Mouse (Mus musculus) lung, embryonic 16.5 days (tissue): ENCODE data around the gene Ddb2. TPM values are rescaled to one million over a fixed set of nuclear protein-coding genes. Genes with fewer than 3 reads are reported as not detected.
"Not testable (repeated sequence)": the region's sequence is repeated elsewhere in the genome, so short reads cannot be mapped to it uniquely, and the experiment has no call there.

Experiments
- ATAC-seq: fragments of 200-750 bp; cut with Nextera tagmentation; 2 replicates; pipeline ENCODE4 v1.8.0; 2017; ENCODE audit warnings: low read depth, mild to moderate bottlenecking, moderate library complexity
- H3K27ac ChIP-seq: fragments of 300-500 bp; sonication (generic); 2 replicates; pipeline ENCODE4 v1.5.1; 2014; ENCODE audit warnings: mild to moderate bottlenecking, control low read depth, low read length
- H3K27me3 ChIP-seq: fragments of 300-500 bp; sonication (generic); 2 replicates; pipeline ENCODE4 v1.6.1; 2014; ENCODE audit warnings: low read depth, low read length, mixed read lengths; ENCODE audit not compliant: control insufficient read depth, insufficient read depth
- H3K36me3 ChIP-seq: fragments of 300-500 bp; sonication (generic); 2 replicates; pipeline ENCODE4 v1.6.1; 2014; ENCODE audit warnings: low read length; ENCODE audit not compliant: control insufficient read depth, insufficient read depth
- H3K4me1 ChIP-seq: fragments of 300-500 bp; sonication (generic); replicated peaks from 2 replicates; pipeline ENCODE4 v1.6.1; 2014; ENCODE audit warnings: low read length, mixed read lengths; ENCODE audit not compliant: control insufficient read depth, insufficient read depth
- H3K4me2 ChIP-seq: fragments of 300-500 bp; sonication (generic); 2 replicates; pipeline ENCODE4 v1.6.1; 2014; ENCODE audit warnings: low read depth, low read length, control low read depth
- H3K4me3 ChIP-seq: fragments of 300-500 bp; sonication (generic); 2 replicates; pipeline ENCODE4 v1.5.1; 2014; ENCODE audit warnings: mild to moderate bottlenecking, low read length, control low read depth
- H3K9ac ChIP-seq: fragments of 300-500 bp; sonication (generic); 2 replicates; pipeline ENCODE4 v1.6.1; 2014; ENCODE audit warnings: low read length, control low read depth
- H3K9me3 ChIP-seq: fragments of 300-500 bp; sonication (generic); 2 replicates; pipeline ENCODE4 v1.6.1; 2016; ENCODE audit warnings: low read length; ENCODE audit not compliant: control insufficient read depth
- WGBS: fragments of 180-500 bp; shearing (Covaris S2); extraction: QIAGEN DNeasy Blood & Tissue Kit; methylation state at CpG from one replicate; pipeline ENCODE4 v1.1.7; 2014; 5-methylcytosine and 5-hydroxymethylcytosine counted together
- polyA plus RNA-seq: library from polyadenylated mRNA; unstranded; fragments of >200 nt; fragmentation: Nextera tagmentation; extraction: Ambion mirVana; gene quantifications from 2 replicates; pipeline ENCODE4 v1.2.1, GENCODE M21; 2015

Ddb2 gene
- polyA plus RNA-seq, 1 experiment from 2014 or later = 22.0 TPM

GRCm38 (mm10) chr2:91242547-91242946 lies 5.8 kb upstream of the Ddb2 start:
- Histone ChIP-seq H3K4me2 (no peak overlapping the region), H3K36me3 (no peaks in the 10 kb centered on the region), H3K27ac (no peak overlapping the region), H3K4me3 (no peak overlapping the region), H3K27me3 (no peaks in the 10 kb centered on the region), H3K4me1 (no peaks in the 10 kb centered on the region; the same call in 1 of the 2 replicates), H3K9me3 (no peaks in the 10 kb centered on the region), H3K9ac (no peak overlapping the region)
- ATAC-seq = no peak
- WGBS = 58% methylated on average over 5 of the region's 5 CpGs

GRCm38 (mm10) chr2:91237511-91238080 lies 814 bp upstream of the Ddb2 start:
- peak overlapping the region; percentile 73 for H3K4me2 ChIP-seq
- peak overlapping the region; percentile 98 for H3K27ac ChIP-seq
- not testable (repeated sequence) for H3K27me3 ChIP-seq, H3K36me3 ChIP-seq, H3K4me1 ChIP-seq, H3K9me3 ChIP-seq
- ATAC-seq = peak; percentile 48
- H3K4me3 ChIP-seq = peak overlapping the region; percentile 69
- 7% methylated on average over 4 of the region's 4 CpGs for WGBS
- peak overlapping the region; percentile 73 for H3K9ac ChIP-seq

- WGBS = 76% methylated on average over 2 of the region's 2 CpGs
Measured at GRCm38 (mm10) chr2:91229735-91230134, 7.0 kb downstream of the Ddb2 start.

GRCm38 (mm10) chr2:91223614-91224013 lies 13.2 kb downstream of the Ddb2 start:
- H3K9ac ChIP-seq = no peak overlapping the region
- 68% methylated on average over 2 of the region's 2 CpGs for WGBS
- no peak overlapping the region for H3K4me3 ChIP-seq
- no peaks in the 10 kb centered on the region for H3K36me3 ChIP-seq
- H3K4me2 ChIP-seq = no peak overlapping the region
- H3K27me3 ChIP-seq = no peaks in the 10 kb centered on the region
- H3K9me3 ChIP-seq = no peaks in the 10 kb centered on the region
- no peak overlapping the region for H3K27ac ChIP-seq
- no peaks in the 10 kb centered on the region for H3K4me1 ChIP-seq
- ATAC-seq = no peak

More at GRCm38 (mm10) chr2:91229735-91230134, 7.0 kb downstream of the Ddb2 start:
- Histone ChIP-seq H3K9me3 (no peaks in the 10 kb centered on the region), H3K27ac (no peak overlapping the region), H3K4me3 (no peak overlapping the region), H3K4me1 (no peaks in the 10 kb centered on the region), H3K4me2 (no peak overlapping the region), H3K27me3 (no peaks in the 10 kb centered on the region), H3K36me3 (no peaks in the 10 kb centered on the region; the same call in 1 of the 2 replicates), H3K9ac (no peak overlapping the region)
- ATAC-seq = no peak

GRCm38 (mm10) chr2:91220501-91220900 lies 16.3 kb downstream of the Ddb2 start:
- no peak overlapping the region for H3K4me3 ChIP-seq
- H3K4me2 ChIP-seq = no peak overlapping the region
- 93% methylated on average over 3 of the region's 3 CpGs for WGBS

GRCm38 (mm10) chr2:91217032-91217431 lies 19.8 kb downstream of the Ddb2 start:
- H3K9ac ChIP-seq = no peak overlapping the region
- ATAC-seq = peak; percentile 38; the same call in 1 of the 2 replicates
- peaks cover 9% of the 10 kb centered on the region for H3K36me3 ChIP-seq
- no peak overlapping the region; the same call in 1 of the 2 replicates for H3K27ac ChIP-seq
- no peak overlapping the region for H3K4me3 ChIP-seq
- 41% methylated on average over 4 of the region's 4 CpGs for WGBS
- no peaks in the 10 kb centered on the region for H3K27me3 ChIP-seq
- H3K9me3 ChIP-seq = no peaks in the 10 kb centered on the region
- no peak overlapping the region for H3K4me2 ChIP-seq
- H3K4me1 ChIP-seq = no peaks in the 10 kb centered on the region

More at GRCm38 (mm10) chr2:91220501-91220900, 16.3 kb downstream of the Ddb2 start:
- ATAC-seq = no peak
- no peaks in the 10 kb centered on the region for H3K9me3 ChIP-seq
- H3K36me3 ChIP-seq = peaks cover 5% of the 10 kb centered on the region; the same call in 1 of the 2 replicates
- H3K9ac ChIP-seq = no peak overlapping the region
- no peak overlapping the region for H3K27ac ChIP-seq
- no peaks in the 10 kb centered on the region for H3K4me1 ChIP-seq
- H3K27me3 ChIP-seq = no peaks in the 10 kb centered on the region

- Histone ChIP-seq H3K4me1 (no peaks in the 10 kb centered on the region), H3K4me3 (no peak overlapping the region), H3K4me2 (no peak overlapping the region), H3K9me3 (no peaks in the 10 kb centered on the region), H3K27ac (no peak overlapping the region), H3K36me3 (peaks cover 25% of the 10 kb centered on the region), H3K9ac (no peak overlapping the region), H3K27me3 (no peaks in the 10 kb centered on the region)
- no peak for ATAC-seq
Measured at GRCm38 (mm10) chr2:91213311-91213710, 23.5 kb downstream of the Ddb2 start.

GRCm38 (mm10) chr2:91206254-91206775 lies 30.5 kb downstream of the Ddb2 start:
- Histone ChIP-seq H3K9me3 (no peaks in the 10 kb centered on the region), H3K27me3 (no peaks in the 10 kb centered on the region), H3K9ac (no peak overlapping the region), H3K27ac (no peak overlapping the region), H3K36me3 (peaks cover 34% of the 10 kb centered on the region), H3K4me2 (no peak overlapping the region), H3K4me3 (no peak overlapping the region), H3K4me1 (peaks cover 11% of the 10 kb centered on the region; the same call in 1 of the 2 replicates)
- no peak for ATAC-seq
- WGBS = 88% methylated on average over 9 of the region's 9 CpGs

- 9% methylated on average over 20 of the region's 20 CpGs for WGBS
- ATAC-seq = no peak; the same call in 1 of the 2 replicates
- Histone ChIP-seq H3K9me3 (no peaks in the 10 kb centered on the region), H3K36me3 (peaks cover 17% of the 10 kb centered on the region), H3K27me3 (no peaks in the 10 kb centered on the region), H3K4me2 (peak overlapping the region; percentile 69), H3K27ac (peak overlapping the region; percentile 96), H3K4me3 (peak overlapping the region; percentile 84), H3K9ac (peak overlapping the region; percentile 91), H3K4me1 (peaks cover 11% of the 10 kb centered on the region; the same call in 1 of the 2 replicates)
Measured at GRCm38 (mm10) chr2:91202972-91203656, 33.7 kb downstream of the Ddb2 start.
